Mouse (Mus musculus) hindbrain, embryonic 11.5 days (tissue): ENCODE measurements around the gene Gsto1. TPM values are rescaled to one million over a fixed set of nuclear protein-coding genes. Genes with fewer than 3 reads are reported as not detected.

Source experiments
- polyA plus RNA-seq: library from polyadenylated mRNA; unstranded; fragments of >200 nt; fragmentation: Nextera tagmentation; extraction: Ambion mirVana; gene quantifications from 2 replicates; pipeline ENCODE4 v1.2.1, GENCODE M21; 2014

Gsto1 gene
- polyA plus RNA-seq, 1 experiment from 2014 or later, result 116 TPM

Other genes with a start within 250 kb of the Gsto1 start
- 0.36 and 0.38 TPM in 2 replicates for gene Col17a1, start 162.9 kb upstream of the Gsto1 start, polyA plus RNA-seq
- 295 and 320 TPM in 2 replicates for gene Sfr1, start 123.3 kb upstream of the Gsto1 start, polyA plus RNA-seq
- 0.77 and 1.4 TPM in 2 replicates for gene Gsto2, start 10.6 kb downstream of the Gsto1 start, polyA plus RNA-seq
- gene Cfap43, start 64.3 kb downstream of the Gsto1 start, polyA plus RNA-seq, result 0.54 and 2.1 TPM in 2 replicates
- 10.0 and 12.2 TPM in 2 replicates for gene Itprip, start 64.3 kb downstream of the Gsto1 start, polyA plus RNA-seq
- 0.36 and 0.37 TPM in 2 replicates for gene Cfap58, start 82.7 kb downstream of the Gsto1 start, polyA plus RNA-seq